Mouse (Mus musculus): ENCODE results near the gene Mob1b. TPM values are rescaled to one million over a fixed set of nuclear protein-coding genes. Genes with fewer than 3 reads are reported as not detected.

The Mob1b gene
- total and polyA plus RNA-seq, 3 experiments: 12.2 to 14.0 TPM; not detected in 1

- no peak for TF ChIP-seq TCF12 (IDR thresholded peaks at IDR 0.05; ENCODE audit: low read depth, low read length)
Measured at GRCm38 (mm10) chr5:88691506-88692095, 29.1 kb upstream of the Mob1b start (continued).

- TF ChIP-seq RAD21 (IDR thresholded peaks at IDR 0.05; ENCODE audit: low read depth, low read length): no peak
- no peak for TF ChIP-seq RCOR1 (IDR thresholded peaks at IDR 0.05; ENCODE audit: low read depth, low read length)
- no peak for TF ChIP-seq NRF1 (IDR thresholded peaks at IDR 0.05; ENCODE audit: insufficient read depth, low read depth, low read length, poor library complexity, severe bottlenecking)
- TF ChIP-seq ZMIZ1 (IDR thresholded peaks at IDR 0.05; ENCODE audit: low read depth, low read length): no peak
- no peak for TF ChIP-seq ZKSCAN1 (IDR thresholded peaks at IDR 0.05; ENCODE audit: low read depth, low read length)
- TF ChIP-seq JUND (IDR thresholded peaks at IDR 0.05; ENCODE audit: low read depth, low read length): no peak
- TF ChIP-seq MEF2A (IDR thresholded peaks at IDR 0.05; ENCODE audit: extremely low read depth, insufficient replicate concordance, low read depth, low read length, poor library complexity, severe bottlenecking): no peak
- no peak for TF ChIP-seq MAZ (IDR thresholded peaks at IDR 0.05; ENCODE audit: low read depth, low read length)
- TF ChIP-seq SMC3 (IDR thresholded peaks at IDR 0.05; ENCODE audit: low read depth, low read length): no peak
- TF ChIP-seq POLR2AphosphoS2 (IDR thresholded peaks at IDR 0.05; ENCODE audit: low read length): no peak
- no peak for TF ChIP-seq ZNF384 (IDR thresholded peaks at IDR 0.05; ENCODE audit: low read depth, low read length)
- no peaks in the 10 kb centered on the region for H3K27me3 ChIP-seq (ENCODE audit: control insufficient read depth in 1 of 2, insufficient read depth in 2 of 2, low read length in 2 of 2)
- no peak overlapping the region for H3K27ac ChIP-seq (ENCODE audit: control insufficient read depth, low read depth, low read length)
- no peak overlapping the region for H3K9ac ChIP-seq (ENCODE audit: control insufficient read depth, low read depth, low read length, poor library complexity, severe bottlenecking)
- no peak overlapping the region for H3K4me3 ChIP-seq (ENCODE audit: control insufficient read depth in 1 of 2, insufficient read depth in 1 of 2, low read depth in 2 of 2, low read length in 2 of 2)
- peaks cover 0 to 7% of the 10 kb centered on the region in 2 experiments; a peak in 2 of 4 replicates for H3K4me1 ChIP-seq (ENCODE audit: control insufficient read depth in 1 of 2, insufficient read depth in 2 of 2, low read length in 2 of 2)
- peaks cover 0 to 3% of the 10 kb centered on the region in 2 experiments; a peak in 1 of 4 replicates for H3K36me3 ChIP-seq (ENCODE audit: control insufficient read depth in 1 of 2, insufficient read depth in 2 of 2, low read length in 2 of 2)
- no peak for DNase-seq (ENCODE audit: low read depth, low spot score)
- H3K9me3 ChIP-seq (replicated peaks; ENCODE audit: insufficient read depth, low read length): no peaks in the 10 kb centered on the region
- no peaks in the 10 kb centered on the region for H3K79me2 ChIP-seq (ENCODE audit: control insufficient read depth, insufficient read depth, low read length, poor library complexity)
Measured at GRCm38 (mm10) chr5:88692586-88692985, 28.1 kb upstream of the Mob1b start.

- Histone ChIP-seq H3K9ac (ENCODE audit: control insufficient read depth, low read depth, low read length, poor library complexity, severe bottlenecking) (no peak overlapping the region), H3K4me3 (ENCODE audit: control insufficient read depth in 1 of 2, insufficient read depth in 1 of 2, low read depth in 2 of 2, low read length in 2 of 2) (no peak overlapping the region), H3K27ac (ENCODE audit: control insufficient read depth, low read depth, low read length) (no peak overlapping the region), H3K27me3 (ENCODE audit: control insufficient read depth in 1 of 2, insufficient read depth in 2 of 2, low read length in 2 of 2) (no peaks in the 10 kb centered on the region), H3K4me1 (ENCODE audit: control insufficient read depth in 1 of 2, insufficient read depth in 2 of 2, low read length in 2 of 2) (peaks cover 0 to 3% of the 10 kb centered on the region in 2 experiments; a peak in 2 of 4 replicates), H3K79me2 (ENCODE audit: control insufficient read depth, insufficient read depth, low read length, poor library complexity) (no peaks in the 10 kb centered on the region), H3K9me3 (replicated peaks; ENCODE audit: insufficient read depth, low read length) (no peaks in the 10 kb centered on the region), H3K36me3 (ENCODE audit: control insufficient read depth in 1 of 2, insufficient read depth in 2 of 2, low read length in 2 of 2) (peaks cover 0 to under 1% of the 10 kb centered on the region in 2 experiments; a peak in 1 of 4 replicates)
- TF ChIP-seq GATA1 (IDR thresholded peaks at IDR 0.05; ENCODE audit: low read depth, low read length) (no peak), TBP (IDR thresholded peaks at IDR 0.05; ENCODE audit: low read depth, low read length) (no peak), KAT2A (conservative IDR thresholded peaks at IDR 0.05; ENCODE audit: low read depth, low read length) (no peak), SMC3 (IDR thresholded peaks at IDR 0.05; ENCODE audit: low read depth, low read length) (no peak), MAFK (IDR thresholded peaks at IDR 0.05; ENCODE audit: borderline replicate concordance, low read depth, low read length) (no peak), HCFC1 (IDR thresholded peaks at IDR 0.05; ENCODE audit: low read depth, low read length) (no peak), POLR2A (IDR thresholded peaks at IDR 0.05; ENCODE audit: control insufficient read depth in 1 of 2, insufficient read depth in 1 of 2, low read depth in 1 of 2, low read length in 2 of 2, poor library complexity in 1 of 2) (no peak), EP300 (IDR thresholded peaks at IDR 0.05; ENCODE audit: low read depth in 1 of 2, low read length in 2 of 2) (no peak), SIN3A (IDR thresholded peaks at IDR 0.05; ENCODE audit: low read length) (no peak), MYB (IDR thresholded peaks at IDR 0.05; ENCODE audit: low read depth, low read length) (no peak), ZC3H11A (IDR thresholded peaks at IDR 0.05; ENCODE audit: low read depth, low read length) (0 out of 2 replicates have a peak, but pooled peaks have one; percentile 7), CTCF (IDR thresholded peaks at IDR 0.05 in 2 of 3, conservative IDR thresholded peaks at IDR 0.05 in 1 of 3; ENCODE audit: control insufficient read depth in 1 of 3, insufficient read depth in 1 of 3, low read depth in 2 of 3, low read length in 3 of 3, poor library complexity in 1 of 3, severe bottlenecking in 1 of 3) (peak in 1 of 3 experiments; percentile 25; a peak in 1 of 6 replicates), MAZ (IDR thresholded peaks at IDR 0.05; ENCODE audit: low read depth, low read length) (no peak), CHD2 (IDR thresholded peaks at IDR 0.05; ENCODE audit: low read length) (no peak), RAD21 (IDR thresholded peaks at IDR 0.05; ENCODE audit: low read depth, low read length) (peak; percentile 36), POLR2AphosphoS2 (IDR thresholded peaks at IDR 0.05; ENCODE audit: low read length) (no peak), MYC (IDR thresholded peaks at IDR 0.05; ENCODE audit: low read depth, low read length) (peak; percentile 63; the same call in 1 of the 2 replicates), ZKSCAN1 (IDR thresholded peaks at IDR 0.05; ENCODE audit: low read depth, low read length) (no peak)
- peak; percentile 39 for DNase-seq (ENCODE audit: low read depth, low spot score)
Measured at GRCm38 (mm10) chr5:88693057-88693456, 27.6 kb upstream of the Mob1b start.

All from MEL (cell line).